8 mouse cellular contexts compared by ENCODE assay signal in the genomic region with DNA sequence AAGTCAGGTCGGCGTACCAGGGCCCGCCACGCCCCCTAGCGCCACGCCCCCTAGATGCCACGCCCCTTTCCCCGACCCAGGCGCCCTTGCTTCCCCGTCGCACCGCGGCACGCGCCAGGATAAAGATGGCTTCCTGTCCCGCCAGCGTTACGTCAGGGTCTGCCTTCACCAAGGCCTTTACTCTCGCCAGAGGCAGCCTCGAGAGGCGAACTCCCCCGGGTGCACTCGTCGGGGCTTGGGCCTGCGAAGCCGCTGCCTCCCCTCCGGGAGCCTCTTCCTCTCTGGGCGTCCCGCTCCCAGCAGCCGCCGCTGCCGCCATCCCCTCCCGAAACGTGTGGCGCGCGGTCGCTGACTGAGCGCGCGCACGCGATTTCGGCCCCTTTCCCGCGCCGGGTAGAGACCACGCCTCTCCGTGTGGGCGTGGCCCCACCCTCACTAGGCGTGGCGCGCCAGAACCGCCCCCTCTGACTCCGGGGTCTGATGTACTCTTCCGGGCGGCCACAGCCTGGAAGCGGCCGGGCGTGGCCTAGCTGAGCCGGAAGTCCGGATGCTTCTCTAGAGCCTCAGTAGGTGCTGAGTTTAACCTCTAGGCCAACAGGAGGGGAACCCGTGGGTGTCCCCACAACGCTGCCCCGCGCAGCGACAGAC. TPM values are rescaled to one million over a fixed set of nuclear protein-coding genes. Genes with fewer than 3 reads are reported as not detected.
A peak's percentile ranks its signal among the peaks of the same experiment; 100 is the strongest.
DNase-seq lines count a peak whose midpoint lies in the region; TF ChIP-seq lines count a peak whose summit lies in the region.

No protein-coding gene starts in this region.

- TF ChIP-seq CTCF in gastrocnemius, adult 2 months (IDR thresholded peaks at IDR 0.05) = peak; percentile 19; the same call in 1 of the 2 replicates

- H3K9me3 ChIP-seq in megakaryocyte, embryonic 14.5 days = no peaks in the 10 kb centered on the region

- peak; percentile 94 for DNase-seq in WW6 (ENCODE audit: low read depth, low spot score)
- DNase-seq in cerebellum, postnatal 4 days (ENCODE audit: low spot score in 2 of 2) = peak; percentile 84 to 94
- peak; percentile 97 for DNase-seq in gastrocnemius, adult 2 months
- DNase-seq in hindlimb bud, embryonic 11.5 days (ENCODE audit: extremely low spot score, low read depth, low spot score) = peak; percentile 67
- DNase-seq in left cerebral cortex, adult 8-10 months (ENCODE audit: low spot score in 2 of 2) = peak; percentile 84 to 90
- DNase-seq in right cerebral cortex, postnatal 10 days (ENCODE audit: low spot score in 2 of 2) = peak; percentile 94
- DNase-seq in urinary bladder, postnatal 25 days (ENCODE audit: low spot score) = peak; percentile 98

- H3K27me3 ChIP-seq in megakaryocyte, embryonic 14.5 days (replicated peaks) = no peaks in the 10 kb centered on the region

- peak overlapping the region; percentile 78 for H3K4me3 ChIP-seq in gastrocnemius, adult 2 months
- peak overlapping the region; percentile 95 for H3K4me3 ChIP-seq in megakaryocyte, embryonic 14.5 days (replicated peaks)

- H3K36me3 ChIP-seq in megakaryocyte, embryonic 14.5 days (replicated peaks; ENCODE audit: low read length) = peaks cover 32% of the 10 kb centered on the region

- peak overlapping the region; percentile 93 for H3K27ac ChIP-seq in gastrocnemius, adult 2 months

- peaks cover 38% of the 10 kb centered on the region for H3K4me1 ChIP-seq in megakaryocyte, embryonic 14.5 days

- intact Hi-C loops in gastrocnemius, adult 2 months (cut with DNase I) = no loop called here

RNA-seq across cellular contexts. Expression of a gene that starts 52.5 kb away (rescaled TPM):
- total RNA-seq in gastrocnemius, adult 2 months (2021) = 10 to 100 TPM; 16.7 to 18.4 TPM
- 10 to 100 TPM; 28.4 to 31.3 (median 30.5) TPM for total RNA-seq in left cerebral cortex, adult 8-10 months (2022)
- polyA plus RNA-seq in megakaryocyte, embryonic 14.5 days (2012; ENCODE audit: insufficient read depth, low replicate concordance) = 10.4 and 62.9 TPM in 2 replicates

Comparison
In these comparisons a context has a peak if more than half of its experiments do, and no peak if none do; other contexts are left out.
1. Peak in every context shown above with its lines: DNase-seq, H3K4me3 ChIP-seq and H3K27ac ChIP-seq.